25 mouse cellular contexts compared by ENCODE assay signal in the genomic region with DNA sequence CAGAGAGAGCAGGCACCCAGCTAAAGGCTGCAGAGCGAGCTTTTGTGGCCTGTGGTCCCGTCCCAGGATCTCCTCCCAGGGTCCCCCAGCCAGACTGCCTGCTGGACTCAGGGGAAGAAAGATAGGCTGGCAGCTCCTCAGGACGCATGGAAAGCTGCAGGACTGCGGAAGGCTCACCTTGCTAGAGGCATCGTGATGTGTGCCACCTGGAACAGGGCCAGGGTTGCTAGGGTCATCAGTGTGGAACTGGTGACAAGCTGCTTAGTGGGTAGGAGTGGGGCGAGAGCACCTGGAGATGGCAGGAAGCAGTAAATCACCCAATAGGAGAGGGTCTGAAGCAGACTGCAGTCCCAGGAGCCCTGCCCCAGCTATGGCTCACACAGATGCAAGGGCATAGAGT.
A peak's percentile ranks its signal among the peaks of the same experiment; 100 is the strongest.
DNase-seq lines count a peak whose midpoint lies in the region; ATAC-seq and TF ChIP-seq lines count a peak whose summit lies in the region.
"Had no signal": no experiment of that assay in that cellular context is flagged by ENCODE, and none has a peak within 500 bp of the region (broad histone marks: within the 10 kb centered on the region; RNA-seq: fewer than 3 reads in every experiment).

No protein-coding gene starts in this region.

- H3K36me3 ChIP-seq in lung, postnatal 0 days (ENCODE audit: insufficient read depth, low read length), result peaks cover 31% of the 10 kb centered on the region

- no peak for TF ChIP-seq CTCF in lung, postnatal 0 days (IDR thresholded peaks at IDR 0.05)

- H3K9ac ChIP-seq in lung, postnatal 0 days (replicated peaks; ENCODE audit: low read depth), result no peak overlapping the region
- H3K9ac ChIP-seq: intestine, embryonic 15.5 days; liver, embryonic 13.5 days; lung, embryonic 14.5 days; midbrain, embryonic 15.5 days; neural tube, embryonic 15.5 days had no signal

- no peak overlapping the region for H3K4me3 ChIP-seq in lung, postnatal 0 days (ENCODE audit: low read depth, low read length)
- H3K4me3 ChIP-seq: heart, embryonic 10.5 days; intestine, embryonic 15.5 days; liver, embryonic 13.5 days; midbrain, embryonic 15.5 days; myocyte; neural tube, embryonic 15.5 days had no signal

- no peaks in the 10 kb centered on the region for H3K9me3 ChIP-seq in lung, postnatal 0 days (ENCODE audit: low read length)
- H3K9me3 ChIP-seq: heart, embryonic 10.5 days; intestine, embryonic 15.5 days; liver, embryonic 13.5 days; midbrain, embryonic 15.5 days; neural tube, embryonic 15.5 days had no signal

- TF ChIP-seq EP300 in lung, postnatal 0 days (IDR thresholded peaks at IDR 0.05), result no peak

- DNase-seq in kidney, postnatal 10 days, result peak; percentile 36
- no peak for DNase-seq in kidney, adult 9 months
- peak; percentile 82 for DNase-seq in brain, adult 2 months (ENCODE audit: low read depth, low spot score)
- peak; percentile 64 for DNase-seq in cerebellum, adult 11 months
- peak; percentile 85 for DNase-seq in cerebellum, adult 9-11 months
- no peak for DNase-seq in embryo, embryonic 9.5 days (ENCODE audit: extremely low spot score)
- no peak for DNase-seq in lung, postnatal 0 days (ENCODE audit: low spot score)
- DNase-seq in lung, postnatal 25 days (ENCODE audit: low spot score), result no peak
- DNase-seq: adrenal gland, adult 8-10 months; gastrocnemius, postnatal 10 days; heart, postnatal 4 days; liver, embryonic 13.5 days; lung, embryonic 14.5 days; right cerebral cortex, adult 18-20 months; right cerebral cortex, postnatal 4 days; thymus, postnatal 14 days had no signal

- no peaks in the 10 kb centered on the region for H3K27me3 ChIP-seq in lung, postnatal 0 days (replicated peaks; ENCODE audit: insufficient read depth, low read length)
- H3K27me3 ChIP-seq: intestine, embryonic 15.5 days; liver, embryonic 13.5 days; midbrain, embryonic 15.5 days; neural tube, embryonic 15.5 days had no signal

- no peak overlapping the region for H3K4me2 ChIP-seq in lung, postnatal 0 days (replicated peaks; ENCODE audit: low read depth, low read length)
- H3K4me2 ChIP-seq: intestine, embryonic 15.5 days; liver, embryonic 13.5 days; lung, embryonic 14.5 days; midbrain, embryonic 15.5 days; neural tube, embryonic 15.5 days had no signal

- H3K27ac ChIP-seq in lung, postnatal 0 days (ENCODE audit: low read length), result no peak overlapping the region
- H3K27ac ChIP-seq: heart, embryonic 10.5 days; intestine, embryonic 15.5 days; liver, embryonic 13.5 days; macrophage; midbrain, embryonic 15.5 days; neural tube, embryonic 15.5 days had no signal

- WGBS in lung, postnatal 0 days, result 81% methylated on average over 6 of the region's 6 CpGs

- no peak for ATAC-seq in lung, postnatal 0 days
- ATAC-seq: activated CD4-positive, CD25-positive, alpha-beta regulatory T cell, adult 4 months; forebrain, embryonic 16.5 days; hindbrain, embryonic 16.5 days; intestine, embryonic 15.5 days; midbrain, embryonic 15.5 days had no signal

- no peaks in the 10 kb centered on the region for H3K4me1 ChIP-seq in lung, postnatal 0 days (ENCODE audit: insufficient read depth, low read depth, low read length)
- H3K4me1 ChIP-seq: intestine, embryonic 15.5 days; midbrain, embryonic 15.5 days had no signal

Comparison
In these comparisons a context has a peak if more than half of its experiments do, and no peak if none do; other contexts are left out.
1. DNase-seq: peak in kidney, postnatal 10 days (single experiment), brain, adult 2 months (single experiment), cerebellum, adult 11 months (single experiment) and cerebellum, adult 9-11 months (single experiment); none in kidney, adult 9 months (single experiment), embryo, embryonic 9.5 days (single experiment), lung, postnatal 0 days (single experiment) and lung, postnatal 25 days (single experiment).